Mouse (Mus musculus): ENCODE measurements at regions not wholly inside any gene's neighbourhood (a gene's known extent, or its start where the extent isn't known, plus 50 kb on each side); places are given as distances from the start of the nearest gene placed in this dataset.

DNA sequence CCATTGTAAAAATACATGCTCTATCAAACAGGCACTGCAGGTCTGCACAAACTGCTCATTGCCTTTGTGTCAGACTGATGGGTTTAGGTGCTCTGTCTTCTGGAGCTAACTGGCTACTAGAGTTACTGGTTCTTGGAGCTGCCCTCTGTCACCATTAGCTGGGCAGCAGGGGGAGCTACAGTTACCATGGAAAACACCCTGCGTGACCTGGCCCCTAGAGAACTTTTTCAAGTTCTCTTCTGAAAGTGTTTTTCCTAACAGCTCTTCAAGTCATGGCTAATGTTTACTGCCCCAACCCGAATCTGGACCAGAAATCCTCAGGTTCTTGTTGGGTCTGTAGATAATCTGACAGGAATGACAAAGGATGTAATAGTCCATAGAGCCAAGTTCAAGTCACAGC is 605.9 kb downstream of the Lmo4 start:
- no peak for TF ChIP-seq CTCF (conservative IDR thresholded peaks at IDR 0.05; ENCODE audit: low read length)
- TF ChIP-seq POU5F1 (IDR thresholded peaks at IDR 0.05; ENCODE audit: borderline replicate concordance, low read length): no peak
